Comparison of ENCODE assay signal across 34 mouse cellular contexts in the genomic region with DNA sequence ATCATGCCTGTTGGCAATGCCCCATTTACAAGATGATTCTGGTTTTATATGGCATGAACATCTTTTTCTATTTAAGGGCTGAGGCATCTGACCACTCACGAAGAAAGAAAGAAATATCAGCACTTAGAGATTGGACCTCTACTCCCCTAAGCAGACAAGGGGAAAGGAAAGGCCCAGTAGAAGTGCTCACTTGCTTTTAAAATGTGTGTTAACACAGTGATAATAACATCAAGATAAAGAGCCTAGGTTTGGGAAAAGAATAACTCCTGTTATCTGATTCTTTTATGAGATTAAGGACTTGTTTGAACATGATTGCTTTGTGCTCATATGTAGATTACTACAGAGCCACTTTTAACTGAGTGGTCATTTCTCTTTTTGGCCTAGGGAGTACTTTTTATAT. TPM values are rescaled to one million over a fixed set of nuclear protein-coding genes. Genes with fewer than 3 reads are reported as not detected.
"Had no signal": no experiment of that assay in that cellular context is flagged by ENCODE, and none has a peak within 500 bp of the region (broad histone marks: within the 10 kb centered on the region; RNA-seq: fewer than 3 reads in every experiment).

No protein-coding gene starts in this region.

- H3K4me2 ChIP-seq: limb, embryonic 12.5 days; limb, embryonic 13.5 days; limb, embryonic 15.5 days; liver, embryonic 11.5 days; liver, embryonic 12.5 days; liver, embryonic 13.5 days; liver, embryonic 15.5 days; lung, embryonic 14.5 days; lung, embryonic 15.5 days; midbrain, embryonic 11.5 days; midbrain, embryonic 12.5 days; midbrain, embryonic 13.5 days; midbrain, embryonic 15.5 days had no signal

- H3K36me3 ChIP-seq: limb, embryonic 10.5 days; limb, embryonic 12.5 days; limb, embryonic 13.5 days; limb, embryonic 15.5 days; liver, embryonic 12.5 days; liver, embryonic 13.5 days; liver, embryonic 15.5 days; lung, embryonic 15.5 days; midbrain, embryonic 10.5 days; midbrain, embryonic 12.5 days; midbrain, embryonic 13.5 days; midbrain, embryonic 15.5 days had no signal

- H3K9ac ChIP-seq: limb, embryonic 12.5 days; limb, embryonic 13.5 days; limb, embryonic 15.5 days; liver, embryonic 12.5 days; liver, embryonic 13.5 days; liver, embryonic 14.5 days; liver, embryonic 15.5 days; liver, postnatal 0 days; lung, embryonic 14.5 days; lung, embryonic 15.5 days; midbrain, embryonic 12.5 days; midbrain, embryonic 13.5 days; midbrain, embryonic 15.5 days had no signal

- H3K4me3 ChIP-seq: left cerebral cortex, adult 2 months; limb, embryonic 10.5 days; limb, embryonic 12.5 days; limb, embryonic 13.5 days; limb, embryonic 15.5 days; liver, embryonic 12.5 days; liver, embryonic 13.5 days; liver, embryonic 15.5 days; lung, embryonic 15.5 days; megakaryocyte, embryonic 14.5 days; midbrain, embryonic 10.5 days; midbrain, embryonic 12.5 days; midbrain, embryonic 13.5 days; midbrain, embryonic 15.5 days; myocyte had no signal

- DNase-seq: left cerebral cortex, postnatal 4 days; liver; liver, embryonic 13.5 days; liver, postnatal 0 days; lung, adult 18-20 months; lung, adult 2 months; lung, embryonic 14.5 days; lung, postnatal 10 days; lung, postnatal 14 days; lung, postnatal 36 days; lung, postnatal 4 days; midbrain, embryonic 14.5 days had no signal

- ATAC-seq: liver, embryonic 12.5 days; liver, postnatal 0 days; lung, postnatal 0 days; midbrain, embryonic 13.5 days; midbrain, embryonic 15.5 days; midbrain, embryonic 16.5 days had no signal

- H3K27me3 ChIP-seq: limb, embryonic 12.5 days; limb, embryonic 13.5 days; limb, embryonic 15.5 days; liver, embryonic 12.5 days; liver, embryonic 13.5 days; liver, embryonic 15.5 days; lung, embryonic 15.5 days; megakaryocyte, embryonic 14.5 days; midbrain, embryonic 12.5 days; midbrain, embryonic 13.5 days; midbrain, embryonic 15.5 days had no signal

- H3K27ac ChIP-seq: left cerebral cortex, adult 2 months; limb, embryonic 10.5 days; limb, embryonic 12.5 days; limb, embryonic 13.5 days; limb, embryonic 15.5 days; liver, embryonic 12.5 days; liver, embryonic 13.5 days; liver, embryonic 14.5 days; liver, embryonic 15.5 days; lung, embryonic 15.5 days; macrophage; midbrain, embryonic 10.5 days; midbrain, embryonic 12.5 days; midbrain, embryonic 13.5 days; midbrain, embryonic 15.5 days had no signal

- H3K4me1 ChIP-seq: limb, embryonic 10.5 days; limb, embryonic 12.5 days; limb, embryonic 13.5 days; liver, embryonic 12.5 days; liver, embryonic 13.5 days; liver, embryonic 15.5 days; megakaryocyte, embryonic 14.5 days; midbrain, embryonic 10.5 days; midbrain, embryonic 12.5 days; midbrain, embryonic 13.5 days; midbrain, embryonic 15.5 days had no signal

- H3K9me3 ChIP-seq: limb, embryonic 10.5 days; limb, embryonic 12.5 days; limb, embryonic 13.5 days; limb, embryonic 15.5 days; liver, embryonic 12.5 days; liver, embryonic 13.5 days; liver, embryonic 15.5 days; lung, embryonic 15.5 days; megakaryocyte, embryonic 14.5 days; midbrain, embryonic 10.5 days; midbrain, embryonic 12.5 days; midbrain, embryonic 13.5 days; midbrain, embryonic 15.5 days had no signal

RNA-seq across cellular contexts. Expression of a gene that starts 21.0 kb away (rescaled TPM):
- total RNA-seq: megakaryocyte progenitor cell, adult 5-6 weeks; megakaryocyte-erythroid progenitor cell, adult 5-6 weeks had no signal
- polyA plus RNA-seq: macrophage had no signal
